Mouse (Mus musculus) gastrocnemius, adult 18-20 months (tissue): ENCODE measurements at regions not wholly inside any gene's neighbourhood (a gene's known extent, or its start where the extent isn't known, plus 50 kb on each side); places are given as distances from the start of the nearest gene placed in this dataset.

Source experiments
- DNase-seq: peaks from one replicate; pipeline ENCODE4 v3.0.0; 2021; ENCODE audit warnings: low spot score

- no peak for DNase-seq
Observed at GRCm38 (mm10) chr13:71247241-71247640, 405.6 kb upstream of the Adamts16 start.

- no peak for DNase-seq
Observed at GRCm38 (mm10) chr13:71245326-71245725, 403.7 kb upstream of the Adamts16 start.

DNA sequence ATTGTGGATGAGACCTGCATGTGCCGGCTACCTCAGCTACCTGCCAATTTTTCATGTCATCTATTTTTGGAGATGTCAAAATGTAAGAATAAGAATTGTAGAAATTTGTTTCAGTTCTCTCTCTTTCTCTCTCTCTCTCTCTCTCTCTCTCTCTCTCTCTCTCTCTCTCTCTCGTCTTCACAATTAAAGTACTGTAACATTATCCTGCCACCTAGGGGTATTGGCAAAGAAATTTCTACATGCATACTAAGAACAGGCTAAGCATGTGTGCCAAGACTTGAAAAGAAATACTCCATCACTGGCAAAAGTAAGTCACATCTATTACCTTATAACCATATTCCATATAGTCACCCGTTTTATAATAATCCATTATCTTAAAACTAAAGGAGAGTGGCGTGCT lies 398.2 kb upstream of the Adamts16 start:
- no peak for DNase-seq

DNA sequence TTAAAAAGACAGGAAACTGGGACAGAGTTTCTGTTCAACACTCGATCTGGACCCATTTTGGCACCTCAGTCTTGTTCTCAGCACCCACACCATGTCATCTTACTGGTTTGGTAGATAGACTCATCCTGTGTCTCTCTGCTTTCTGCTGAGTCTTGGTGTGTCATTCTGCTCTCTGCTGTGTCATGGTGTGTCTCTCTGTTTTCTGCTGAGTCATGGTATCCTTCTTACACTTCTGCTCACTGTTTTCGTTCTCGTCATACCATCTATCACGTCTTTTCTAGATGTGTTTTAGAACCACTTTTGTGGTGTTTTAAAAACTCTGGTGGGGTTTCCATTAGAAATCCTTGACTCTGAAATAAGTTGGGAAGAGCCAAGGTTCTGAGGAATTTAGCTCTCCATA lies 393.7 kb upstream of the Adamts16 start:
- DNase-seq: no peak

GRCm38 (mm10) chr13:71231182-71231581 lies 389.6 kb upstream of the Adamts16 start:
- DNase-seq: no peak

DNA sequence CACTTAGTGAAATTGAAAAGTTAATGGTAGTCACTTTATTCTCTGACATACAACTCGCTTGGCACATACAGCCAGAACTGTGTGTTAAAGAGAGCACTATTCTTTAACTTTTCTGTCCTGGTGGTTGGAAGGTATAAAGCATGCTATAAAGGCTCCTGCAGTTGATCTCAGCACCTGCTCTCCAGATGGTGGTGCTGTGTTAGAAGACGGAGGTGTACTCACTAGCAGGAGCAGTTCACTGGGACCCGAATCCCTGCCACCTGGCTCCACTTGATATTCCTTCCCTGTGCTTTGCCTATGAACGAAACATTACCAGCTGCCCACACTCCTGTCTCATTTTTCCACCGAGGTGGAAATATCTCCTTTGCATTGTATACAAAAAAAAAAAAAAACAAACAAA lies 373.2 kb upstream of the Adamts16 start:
- no peak for DNase-seq

- DNase-seq: no peak
Observed at GRCm38 (mm10) chr13:71211363-71211762, 369.8 kb upstream of the Adamts16 start.

GRCm38 (mm10) chr13:71210658-71211251 lies 369.1 kb upstream of the Adamts16 start:
- DNase-seq: no peak

GRCm38 (mm10) chr13:71205708-71206107 lies 364.1 kb upstream of the Adamts16 start:
- no peak for DNase-seq

DNA sequence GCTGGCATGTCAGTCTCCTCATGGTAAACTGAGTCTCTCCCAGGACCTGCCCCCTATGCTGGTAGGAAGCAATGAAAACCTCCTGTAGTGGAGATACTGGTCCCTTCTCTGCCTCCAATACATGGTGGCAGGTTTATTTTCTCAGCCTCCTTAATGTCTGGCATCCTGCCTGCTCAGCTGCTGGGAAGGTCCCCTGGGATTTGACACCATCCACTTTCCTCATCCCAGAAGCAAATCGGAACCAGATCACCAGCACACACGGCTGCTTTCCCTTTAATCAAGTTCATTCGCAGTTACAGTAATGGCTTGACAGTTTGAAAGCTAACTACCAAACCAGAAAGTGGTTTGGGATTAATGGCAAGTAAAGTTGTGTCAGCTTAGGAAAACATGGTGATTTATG lies 359.0 kb upstream of the Adamts16 start:
- DNase-seq: no peak

DNA sequence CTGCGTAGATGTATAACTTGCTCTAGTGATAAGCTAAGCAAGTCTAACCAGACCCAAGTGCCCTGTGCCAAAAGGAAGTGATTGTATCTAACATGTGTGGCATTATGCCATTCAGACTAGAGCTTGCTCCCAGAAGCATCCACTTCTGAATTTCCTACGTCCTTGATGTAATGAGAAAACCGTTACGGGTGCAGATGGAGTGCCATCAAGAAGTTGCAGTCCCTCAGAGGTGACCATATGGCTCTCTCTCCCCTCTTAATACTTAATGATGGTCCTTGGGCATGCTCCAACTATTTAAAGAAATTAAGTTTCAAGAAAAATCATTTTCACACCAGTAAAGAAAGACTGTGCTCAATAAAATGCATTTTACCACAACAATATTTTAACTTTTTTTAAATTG lies 354.1 kb upstream of the Adamts16 start:
- no peak for DNase-seq

DNA sequence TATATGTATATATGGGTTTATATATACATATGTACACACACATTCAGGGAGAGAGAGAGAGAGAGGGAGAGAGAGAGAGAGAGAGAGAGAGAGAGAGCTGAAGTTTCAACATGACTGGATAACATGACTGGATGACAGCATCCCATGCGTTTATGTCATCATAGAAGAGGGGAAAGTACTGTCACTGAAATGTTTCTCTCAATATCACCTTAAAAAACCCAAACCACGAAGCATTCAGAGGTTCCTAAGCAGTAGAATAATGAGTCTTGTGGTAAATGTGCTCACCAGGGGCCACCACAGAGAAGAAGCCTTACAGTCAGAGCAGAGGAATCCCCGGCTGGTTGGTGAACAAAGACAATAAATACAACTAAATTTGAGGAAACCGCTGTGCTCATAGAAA lies 342.9 kb upstream of the Adamts16 start:
- no peak for DNase-seq

DNA sequence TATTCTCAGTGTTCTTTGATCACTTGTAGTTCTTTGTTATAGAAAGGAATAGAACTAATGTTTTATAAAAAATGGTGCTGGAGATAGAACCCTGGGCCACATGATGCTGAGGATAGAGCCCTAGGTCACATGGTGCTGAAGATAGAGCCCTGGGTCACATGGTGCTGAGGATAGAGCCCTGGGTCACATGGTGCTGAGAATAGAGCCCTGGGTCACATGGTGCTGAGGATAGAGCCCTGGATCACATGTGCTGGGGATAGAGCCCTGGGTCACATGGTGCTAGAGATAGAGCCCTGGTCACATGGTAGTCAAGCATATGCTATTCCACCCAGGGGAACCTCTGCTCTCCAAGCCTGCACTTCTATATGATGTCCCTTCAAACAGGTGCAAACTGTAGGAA lies 337.5 kb upstream of the Adamts16 start:
- no peak for DNase-seq

- DNase-seq: no peak
Observed at GRCm38 (mm10) chr13:71174335-71174734, 332.7 kb upstream of the Adamts16 start.

DNA sequence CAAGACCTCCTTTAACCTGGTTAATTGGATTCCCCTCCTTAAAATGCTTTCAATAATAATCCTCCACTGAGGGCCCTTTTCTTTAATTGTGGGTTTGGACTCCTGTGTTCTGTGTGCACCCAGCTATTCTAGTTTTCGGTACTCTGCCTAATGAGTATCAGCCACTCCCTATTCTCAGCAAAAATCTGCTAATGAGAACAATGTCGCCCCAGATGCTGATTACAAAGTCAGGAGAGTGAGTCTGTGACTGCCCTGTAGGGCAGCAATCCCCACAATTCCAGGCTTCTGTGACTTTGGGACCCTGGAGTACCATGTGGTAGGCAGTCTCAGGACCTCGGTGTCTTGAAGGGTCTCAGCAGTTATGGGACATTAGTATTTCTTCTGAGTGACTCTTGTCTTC lies 324.6 kb upstream of the Adamts16 start:
- no peak for DNase-seq

DNA sequence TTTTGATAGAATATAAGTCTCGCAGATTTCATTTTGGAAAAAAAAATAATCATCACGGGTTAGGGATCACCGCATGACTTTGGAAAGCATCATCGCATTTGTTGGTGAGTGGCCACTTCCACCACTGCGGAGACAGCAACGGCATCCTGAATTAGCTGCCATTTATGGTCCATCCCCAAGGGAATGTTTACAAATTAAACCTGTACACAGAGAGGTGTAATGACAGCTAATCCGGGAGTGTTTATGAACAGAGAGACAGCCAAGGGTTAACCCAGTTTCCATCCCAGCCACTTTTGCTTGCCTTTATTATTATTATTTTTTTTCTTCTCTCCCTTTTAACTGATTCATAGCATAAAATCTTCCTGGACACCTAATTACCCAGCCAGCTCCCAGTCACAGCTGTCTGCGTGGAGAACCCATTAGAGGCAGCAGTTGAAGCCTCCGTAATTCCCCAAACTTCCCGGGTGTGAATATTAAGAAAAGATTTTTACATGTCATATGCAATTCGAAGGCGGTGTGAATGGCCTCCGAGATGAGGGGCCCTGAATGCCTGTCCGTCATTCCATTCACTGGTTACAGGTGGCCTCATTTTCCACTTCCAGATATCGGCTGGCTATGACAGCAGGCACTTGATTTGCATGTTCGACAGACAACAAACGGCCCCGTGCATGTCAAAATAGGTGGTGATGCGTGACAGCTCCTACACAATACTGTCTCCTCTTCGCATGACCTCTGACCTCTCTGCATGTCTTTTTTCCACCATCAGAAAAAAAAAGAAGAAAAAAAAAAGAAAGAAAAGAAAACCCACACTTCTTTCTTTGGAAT lies 323.7 kb upstream of the Adamts16 start:
- DNase-seq: no peak

DNA sequence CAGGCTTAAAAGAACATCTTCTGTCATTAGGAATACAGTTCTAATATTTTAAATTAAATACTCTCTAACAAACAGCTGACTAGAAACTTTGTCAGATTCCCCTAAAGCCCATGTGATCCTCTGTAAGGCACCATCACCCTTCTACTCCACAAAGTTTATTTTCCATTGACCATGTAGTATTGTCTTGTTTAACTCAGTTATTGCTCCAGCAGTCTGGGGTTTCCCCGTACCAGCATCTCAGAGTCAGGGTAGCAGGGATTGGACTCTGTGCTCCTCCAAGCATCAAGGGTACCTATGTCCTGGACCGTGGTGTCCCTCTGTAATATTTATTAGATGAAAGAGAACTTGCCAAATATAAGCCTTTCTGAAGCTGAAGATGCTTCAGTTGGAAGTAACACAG lies 322.4 kb upstream of the Adamts16 start:
- DNase-seq: no peak

GRCm38 (mm10) chr13:71162952-71163351 lies 321.3 kb upstream of the Adamts16 start:
- no peak for DNase-seq

DNA sequence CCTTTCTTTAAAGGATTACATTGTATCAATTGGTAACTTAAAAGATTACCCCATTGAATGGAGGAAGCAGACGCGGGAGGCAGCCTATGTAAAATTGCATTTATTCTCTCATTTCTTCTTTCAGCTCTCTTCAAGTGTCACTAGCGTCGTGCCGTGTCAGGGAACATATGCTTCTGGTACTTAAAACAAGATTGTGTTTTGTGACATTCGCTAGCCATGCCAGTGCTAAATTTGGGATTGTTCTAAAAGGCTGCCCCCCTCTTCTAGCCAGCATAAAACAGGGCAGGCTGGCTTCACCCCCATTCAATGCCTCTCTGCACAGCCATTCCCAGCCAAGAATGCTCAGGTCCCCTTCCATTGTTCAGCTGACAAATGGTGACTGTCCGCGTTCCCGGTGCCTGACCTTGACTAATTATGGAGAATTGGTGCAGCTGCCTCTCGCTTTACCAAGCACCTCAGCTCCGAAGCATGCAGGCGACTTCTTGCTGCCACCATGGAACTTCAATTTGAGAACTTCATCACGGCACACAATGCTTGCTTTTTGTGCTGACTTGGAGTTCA lies 316.8 kb upstream of the Adamts16 start:
- no peak for DNase-seq

GRCm38 (mm10) chr13:71157656-71158299 lies 316.2 kb upstream of the Adamts16 start:
- no peak for DNase-seq

GRCm38 (mm10) chr13:71150092-71150491 lies 308.5 kb upstream of the Adamts16 start:
- DNase-seq: no peak

DNA sequence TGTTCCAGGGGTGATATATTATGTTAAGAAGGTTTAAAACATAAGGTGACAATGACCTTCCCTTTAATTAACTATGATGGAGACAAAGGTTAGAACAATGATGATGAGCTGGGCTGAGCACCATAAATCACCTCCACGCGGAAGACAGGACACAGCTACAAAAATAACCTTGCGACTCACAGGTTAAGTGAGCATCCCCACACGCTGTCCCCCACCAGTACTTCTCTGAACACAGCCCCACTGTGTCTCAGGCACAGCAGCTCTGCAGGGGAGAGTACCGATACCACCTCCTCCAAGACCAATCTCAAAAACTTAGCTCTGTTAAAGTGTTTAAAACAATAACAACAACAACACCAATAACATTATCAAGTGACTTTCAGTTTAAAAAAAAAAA lies 307.7 kb upstream of the Adamts16 start:
- DNase-seq: no peak
